Mouse (Mus musculus): Measurements from ENCODE around the gene Ficd. TPM values are rescaled to one million over a fixed set of nuclear protein-coding genes. Genes with fewer than 3 reads are reported as not detected.

Ficd gene
- polyA plus RNA-seq, 1 experiment from 2014 or later = 6.8 TPM

- H3K27ac ChIP-seq (ENCODE audit: low read length) = no peak overlapping the region
- H3K27me3 ChIP-seq (replicated peaks; ENCODE audit: insufficient read depth, low read length) = no peaks in the 10 kb centered on the region
- no peak overlapping the region for H3K9ac ChIP-seq (replicated peaks; ENCODE audit: low read depth)
- no peaks in the 10 kb centered on the region for H3K4me1 ChIP-seq (ENCODE audit: insufficient read depth, low read depth, low read length)
- DNase-seq (ENCODE audit: low spot score) (no peak), ATAC-seq (no peak)
- WGBS = 87% methylated on average over 9 of the region's 9 CpGs
- peaks cover 50% of the 10 kb centered on the region for H3K36me3 ChIP-seq (ENCODE audit: insufficient read depth, low read length)
- no peak overlapping the region for H3K4me2 ChIP-seq (replicated peaks; ENCODE audit: low read depth, low read length)
- TF ChIP-seq EP300 (IDR thresholded peaks at IDR 0.05) (no peak), CTCF (IDR thresholded peaks at IDR 0.05) (no peak)
- no peak overlapping the region for H3K4me3 ChIP-seq (ENCODE audit: low read depth, low read length)
- no peaks in the 10 kb centered on the region for H3K9me3 ChIP-seq (ENCODE audit: low read length)
Observed at GRCm38 (mm10) chr5:113751521-113752157, 16.0 kb downstream of the Ficd start.

- Histone ChIP-seq H3K27ac (ENCODE audit: low read length) (peak overlapping the region; percentile 26; the same call in 1 of the 2 replicates), H3K9me3 (ENCODE audit: low read length) (no peaks in the 10 kb centered on the region), H3K27me3 (replicated peaks; ENCODE audit: insufficient read depth, low read length) (no peaks in the 10 kb centered on the region), H3K4me1 (ENCODE audit: insufficient read depth, low read depth, low read length) (no peaks in the 10 kb centered on the region), H3K4me3 (ENCODE audit: low read depth, low read length) (no peak overlapping the region), H3K9ac (replicated peaks; ENCODE audit: low read depth) (no peak overlapping the region), H3K4me2 (replicated peaks; ENCODE audit: low read depth, low read length) (no peak overlapping the region), H3K36me3 (ENCODE audit: insufficient read depth, low read length) (peaks cover 52% of the 10 kb centered on the region)
- peak; percentile 76 for ATAC-seq
- DNase-seq (ENCODE audit: low spot score) = peak; percentile 38
- TF ChIP-seq CTCF (IDR thresholded peaks at IDR 0.05) = no peak; the same call in 1 of the 2 replicates
- no peak for TF ChIP-seq EP300 (IDR thresholded peaks at IDR 0.05)
- WGBS = 61% methylated on average over 15 of the region's 15 CpGs
Observed at GRCm38 (mm10) chr5:113755347-113756030, 19.9 kb downstream of the Ficd start.

GRCm38 (mm10) chr5:113761585-113761984, 26.0 kb downstream of the Ficd start:
- H3K27me3 ChIP-seq (replicated peaks; ENCODE audit: insufficient read depth, low read length) = no peaks in the 10 kb centered on the region
- peaks cover 29% of the 10 kb centered on the region; the same call in 1 of the 2 replicates for H3K36me3 ChIP-seq (ENCODE audit: insufficient read depth, low read length)
- no peak overlapping the region for H3K27ac ChIP-seq (ENCODE audit: low read length)
- no peak for DNase-seq (ENCODE audit: low spot score)
- no peaks in the 10 kb centered on the region for H3K4me1 ChIP-seq (ENCODE audit: insufficient read depth, low read depth, low read length)
- no peak for ATAC-seq
- TF ChIP-seq CTCF (IDR thresholded peaks at IDR 0.05) (no peak), EP300 (IDR thresholded peaks at IDR 0.05) (no peak)
- no peaks in the 10 kb centered on the region for H3K9me3 ChIP-seq (ENCODE audit: low read length)
- H3K4me2 ChIP-seq (replicated peaks; ENCODE audit: low read depth, low read length) = no peak overlapping the region
- WGBS = 93% methylated on average over 2 of the region's 2 CpGs
- no peak overlapping the region for H3K9ac ChIP-seq (replicated peaks; ENCODE audit: low read depth)
- H3K4me3 ChIP-seq (ENCODE audit: low read depth, low read length) = no peak overlapping the region

GRCm38 (mm10) chr5:113764426-113764825, 28.8 kb downstream of the Ficd start:
- no peak overlapping the region for H3K9ac ChIP-seq (replicated peaks; ENCODE audit: low read depth)
- no peak overlapping the region for H3K4me3 ChIP-seq (ENCODE audit: low read depth, low read length)
- 90% methylated on average over 7 of the region's 7 CpGs for WGBS
- no peaks in the 10 kb centered on the region for H3K9me3 ChIP-seq (ENCODE audit: low read length)
- no peak for TF ChIP-seq EP300 (IDR thresholded peaks at IDR 0.05)
- TF ChIP-seq CTCF (IDR thresholded peaks at IDR 0.05) = no peak
- H3K4me1 ChIP-seq (ENCODE audit: insufficient read depth, low read depth, low read length) = no peaks in the 10 kb centered on the region
- ATAC-seq = no peak
- no peak overlapping the region for H3K4me2 ChIP-seq (replicated peaks; ENCODE audit: low read depth, low read length)
- no peaks in the 10 kb centered on the region for H3K27me3 ChIP-seq (replicated peaks; ENCODE audit: insufficient read depth, low read length)
- H3K36me3 ChIP-seq (ENCODE audit: insufficient read depth, low read length) = peaks cover 10% of the 10 kb centered on the region; the same call in 1 of the 2 replicates
- DNase-seq (ENCODE audit: low spot score) = no peak
- H3K27ac ChIP-seq (ENCODE audit: low read length) = no peak overlapping the region

- DNase-seq (ENCODE audit: low spot score) (no peak), ATAC-seq (peak; percentile 78)
- 75% methylated on average over 13 of the region's 13 CpGs for whole genome bisulfite sequencing
- Histone ChIP-seq H3K27me3 (replicated peaks; ENCODE audit: insufficient read depth, low read length) (no peaks in the 10 kb centered on the region), H3K9me3 (ENCODE audit: low read length) (no peaks in the 10 kb centered on the region), H3K27ac (ENCODE audit: low read length) (0 out of 2 replicates have a peak overlapping the region, but pooled peaks have one; percentile 14), H3K4me3 (ENCODE audit: low read depth, low read length) (no peak overlapping the region), H3K36me3 (ENCODE audit: insufficient read depth, low read length) (peaks cover 4% of the 10 kb centered on the region; the same call in 1 of the 2 replicates), H3K4me1 (ENCODE audit: insufficient read depth, low read depth, low read length) (no peaks in the 10 kb centered on the region), H3K4me2 (replicated peaks; ENCODE audit: low read depth, low read length) (no peak overlapping the region), H3K9ac (replicated peaks; ENCODE audit: low read depth) (no peak overlapping the region)
- TF ChIP-seq CTCF (IDR thresholded peaks at IDR 0.05) = no peak
- TF ChIP-seq EP300 (IDR thresholded peaks at IDR 0.05) = no peak
Observed at GRCm38 (mm10) chr5:113765641-113766526, 30.3 kb downstream of the Ficd start.

GRCm38 (mm10) chr5:113768806-113769205, 33.2 kb downstream of the Ficd start:
- H3K4me1 ChIP-seq (ENCODE audit: insufficient read depth, low read depth, low read length) = 0 out of 2 replicates have a peak, but pooled peaks cover under 1% of the 10 kb centered on the region
- H3K27ac ChIP-seq (ENCODE audit: low read length) = no peak overlapping the region
- DNase-seq (ENCODE audit: low spot score) = no peak
- no peaks in the 10 kb centered on the region for H3K36me3 ChIP-seq (ENCODE audit: insufficient read depth, low read length)
- no peak for ATAC-seq
- WGBS = 85% methylated on average over 8 of the region's 8 CpGs
- H3K9me3 ChIP-seq (ENCODE audit: low read length) = no peaks in the 10 kb centered on the region
- H3K4me2 ChIP-seq (replicated peaks; ENCODE audit: low read depth, low read length) = no peak overlapping the region
- TF ChIP-seq EP300 (IDR thresholded peaks at IDR 0.05) (no peak), CTCF (IDR thresholded peaks at IDR 0.05) (no peak)
- no peaks in the 10 kb centered on the region for H3K27me3 ChIP-seq (replicated peaks; ENCODE audit: insufficient read depth, low read length)
- no peak overlapping the region for H3K4me3 ChIP-seq (ENCODE audit: low read depth, low read length)
- no peak overlapping the region for H3K9ac ChIP-seq (replicated peaks; ENCODE audit: low read depth)

All from lung, postnatal 0 days (tissue).